Mouse (Mus musculus) ovary, adult 18-20 months (tissue): Measurements from ENCODE around the gene Prpf38b.

Source experiments
- DNase-seq: peaks from one replicate; pipeline ENCODE4 v3.0.0; 2022; ENCODE audit warnings: low spot score, mixed read lengths

Gene Prpf38b

DNA sequence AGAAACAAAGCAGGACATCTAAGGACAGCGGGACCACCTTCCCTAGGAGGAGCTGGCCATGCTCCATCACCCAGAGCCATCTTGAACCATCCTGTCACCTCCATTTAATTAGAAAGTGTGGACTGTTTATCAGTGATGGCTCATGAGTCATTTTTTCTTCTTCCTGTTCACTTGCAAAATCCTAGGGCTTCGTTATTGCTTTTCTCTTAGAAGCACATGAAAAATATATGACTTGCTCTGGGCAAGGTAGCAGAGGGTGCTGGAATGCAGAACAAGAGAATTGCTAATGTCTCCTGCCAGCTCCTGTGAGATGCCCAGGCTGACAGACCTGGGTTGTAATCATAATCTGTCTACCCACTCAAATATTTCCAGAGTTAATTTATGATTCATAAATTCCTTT, 50.7 kb downstream of the Prpf38b start:
- no peak for DNase-seq

DNA sequence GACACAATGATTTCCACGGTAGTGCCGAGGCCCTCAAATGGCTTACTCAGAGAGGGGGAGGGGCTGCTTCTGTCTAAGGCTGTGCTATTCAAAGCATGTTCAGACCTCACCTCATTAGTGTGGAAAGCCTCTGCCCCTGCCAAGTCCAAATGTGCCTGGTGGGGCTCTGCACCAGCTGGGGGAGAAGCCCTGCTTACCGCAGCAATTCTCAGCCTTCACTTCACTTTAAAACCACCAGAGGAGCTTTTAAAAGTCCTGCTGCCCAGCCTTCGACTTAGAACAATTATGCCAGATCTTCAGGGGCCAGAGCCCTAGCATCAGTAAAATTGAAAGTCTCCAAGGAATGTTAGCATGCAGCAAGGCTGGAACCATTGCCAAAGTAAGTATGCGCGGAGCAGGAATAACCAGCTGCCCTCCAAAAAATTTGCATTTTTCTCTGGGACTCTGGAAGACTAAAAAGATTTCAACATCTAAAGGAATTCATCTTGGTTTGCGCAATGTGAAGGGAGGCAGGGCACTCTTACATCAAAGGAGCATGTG, 53.2 kb downstream of the Prpf38b start:
- DNase-seq: no peak

DNA sequence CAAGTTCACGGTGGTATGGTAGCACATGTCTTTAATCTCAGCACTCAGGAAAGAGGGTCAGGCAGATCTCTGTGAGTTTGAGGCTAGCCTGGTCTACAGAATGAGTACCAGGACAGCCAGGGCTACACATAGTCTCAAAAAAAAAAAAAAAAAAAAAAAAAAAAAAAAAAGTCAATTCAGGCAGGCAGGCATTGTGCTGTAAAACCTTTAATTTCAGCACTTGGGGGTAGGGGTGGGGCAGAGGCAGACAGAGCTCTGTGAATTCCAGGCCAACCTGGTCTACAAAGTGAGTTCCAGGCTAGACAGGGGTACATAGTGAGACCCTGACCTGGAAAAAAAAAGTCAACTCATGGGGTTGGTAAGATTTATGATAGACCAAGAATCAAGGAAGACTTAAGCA, 53.8 kb downstream of the Prpf38b start:
- DNase-seq: no peak

DNA sequence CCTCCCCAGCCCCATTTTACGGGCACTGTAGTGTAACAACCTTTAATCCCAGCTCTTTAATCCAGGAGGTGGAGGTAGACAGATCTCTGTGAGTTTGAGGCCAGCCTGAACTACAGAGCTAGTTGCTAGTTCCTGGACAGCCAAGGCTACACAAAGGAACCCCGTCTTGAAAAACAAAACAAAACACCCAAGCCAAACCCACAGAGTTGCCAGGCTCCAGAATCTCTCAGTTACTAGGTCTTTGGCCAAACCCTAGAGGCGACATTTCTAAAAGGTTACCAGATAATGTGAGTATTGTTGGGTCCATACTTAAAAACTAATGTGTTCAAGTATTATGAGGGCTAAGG, 54.4 kb downstream of the Prpf38b start:
- DNase-seq: no peak

DNA sequence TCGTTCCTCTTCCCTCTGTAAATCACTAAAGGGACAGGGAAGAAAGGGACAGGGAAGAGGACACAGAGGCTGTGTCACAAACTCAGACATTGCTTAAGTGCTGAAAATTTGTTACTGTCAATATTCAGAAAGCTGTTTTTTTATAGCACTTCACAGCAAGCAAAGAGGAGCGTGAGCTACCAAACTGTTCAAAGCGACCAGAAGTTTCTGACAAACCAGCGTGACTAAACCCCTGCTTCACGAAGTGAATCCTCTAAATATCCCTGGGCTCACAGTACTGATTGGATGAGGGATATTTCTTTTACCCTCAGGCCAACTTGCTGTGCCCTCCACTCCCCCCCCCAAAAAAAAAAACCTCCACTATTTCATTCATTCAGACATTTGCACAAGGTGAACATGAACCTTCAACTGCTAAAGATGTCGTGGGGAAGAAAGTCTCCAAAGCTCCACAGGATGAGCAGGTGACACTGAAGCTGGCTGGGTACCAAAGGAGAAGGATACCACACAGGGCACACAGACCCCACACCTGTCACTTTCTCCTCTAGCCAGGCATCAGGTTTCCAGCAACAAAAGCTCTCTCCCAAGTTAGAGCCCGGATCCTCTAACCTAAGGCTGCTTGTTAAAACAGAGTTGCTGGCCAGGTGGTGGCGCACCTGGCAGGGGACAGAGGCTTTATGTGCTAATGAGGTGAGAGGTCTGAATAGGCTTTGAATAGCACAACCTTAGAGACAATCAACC, 55.0 kb downstream of the Prpf38b start:
- no peak for DNase-seq

DNA sequence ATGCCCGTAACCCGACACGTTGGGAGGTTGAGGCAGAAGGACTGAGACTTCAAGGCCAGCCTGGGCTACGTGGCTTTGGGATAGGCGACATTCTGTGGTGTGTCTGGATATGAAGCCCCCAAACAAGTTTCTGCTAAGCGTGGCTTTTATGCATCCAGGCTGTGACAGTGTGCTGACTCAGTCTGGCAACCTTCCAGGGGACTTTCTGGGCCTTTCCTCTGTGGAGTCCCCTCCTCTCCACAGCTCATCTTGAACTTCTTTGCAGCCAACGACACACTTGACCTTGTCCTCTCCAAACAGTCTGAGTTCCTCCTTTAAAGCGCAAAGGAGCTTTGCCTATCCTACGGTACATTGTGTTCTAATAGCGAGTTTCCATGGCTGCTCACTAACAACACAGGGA, 55.7 kb downstream of the Prpf38b start:
- DNase-seq: peak; percentile 66

DNA sequence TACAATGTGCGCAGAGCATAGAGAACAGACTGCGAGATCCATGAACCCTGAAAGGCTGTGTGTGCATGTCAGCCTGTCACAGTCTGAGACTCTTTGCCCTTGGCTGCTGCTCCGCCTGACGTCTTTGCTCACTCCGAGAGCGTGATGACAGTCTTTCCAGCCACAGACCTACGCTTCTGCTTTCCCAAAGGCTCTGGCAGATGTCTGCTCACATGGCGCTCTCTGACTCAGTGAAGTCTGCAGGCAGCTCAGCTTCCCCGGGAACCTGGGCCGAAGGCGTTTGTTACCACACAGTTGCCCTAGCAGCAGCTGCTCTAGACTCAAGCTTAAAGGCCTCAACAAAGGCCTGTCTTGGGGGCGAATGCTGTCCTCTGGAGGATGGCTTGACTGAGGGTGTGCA, 56.2 kb downstream of the Prpf38b start:
- DNase-seq: no peak

DNA sequence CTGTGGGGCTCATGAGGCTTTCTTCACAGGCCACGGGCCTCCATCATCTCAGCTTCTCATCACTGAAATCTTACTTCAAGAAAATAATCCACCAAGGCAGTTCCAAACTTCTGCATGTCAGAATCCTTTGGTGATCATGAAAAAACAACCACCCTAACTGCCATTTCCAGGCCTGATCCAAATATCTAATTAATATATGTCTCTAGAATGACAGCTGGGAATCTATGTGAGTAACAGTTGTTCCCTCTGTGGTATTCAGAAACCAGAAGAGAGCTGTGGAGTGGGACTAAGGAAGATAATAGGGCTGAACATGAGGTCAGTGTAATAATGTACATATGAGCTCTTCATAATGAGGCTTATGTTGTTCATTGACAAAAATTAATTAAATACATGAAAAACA, 58.3 kb downstream of the Prpf38b start:
- DNase-seq: no peak
